Mouse (Mus musculus): Measurements from ENCODE around the gene Timm22.

DNA sequence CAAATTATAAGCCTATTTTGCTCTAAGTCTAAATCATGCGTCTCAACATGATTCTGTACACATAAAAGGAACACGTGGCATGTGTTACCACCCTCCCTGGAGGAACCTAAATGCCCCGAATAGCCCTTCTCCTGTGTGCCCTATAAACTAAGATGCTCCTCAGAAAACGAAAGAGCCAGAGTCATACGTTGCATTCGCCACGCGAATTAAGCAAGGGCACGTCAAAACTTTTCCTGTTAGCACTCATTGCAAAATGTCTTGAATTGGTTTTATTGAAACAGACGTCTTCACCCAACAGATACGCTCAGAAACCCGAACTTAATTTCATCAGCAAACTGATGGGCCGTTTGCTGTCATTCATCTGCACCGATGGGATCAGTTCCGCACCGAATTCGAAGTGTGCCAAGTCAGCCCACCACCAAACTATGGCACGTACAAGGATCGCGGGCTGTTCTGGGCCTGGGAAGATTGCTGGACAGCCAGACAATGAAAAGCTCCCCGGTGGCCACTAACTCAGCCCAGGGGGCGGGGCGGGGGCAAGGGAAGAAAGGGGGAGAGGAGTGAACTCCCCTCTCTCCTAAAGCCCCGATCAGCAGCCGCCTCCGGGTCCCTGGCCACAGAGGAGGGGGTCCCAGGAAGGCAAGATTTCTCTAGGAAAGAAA, 9.0 kb upstream of the Timm22 start:
- TF ChIP-seq GATA1 (IDR thresholded peaks at IDR 0.05; ENCODE audit: borderline replicate concordance, low read length) = no peak
- TF ChIP-seq FLI1 (IDR thresholded peaks at IDR 0.05; ENCODE audit: low read length) = no peak

Measured in megakaryocyte, embryonic 14.5 days (primary cell).